Mouse (Mus musculus) myocyte (in vitro differentiated cells): Measurements from ENCODE around the gene Blnk. TPM values are rescaled to one million over a fixed set of nuclear protein-coding genes. Genes with fewer than 3 reads are reported as not detected.
A peak's percentile ranks its signal among the peaks of the same experiment; 100 is the strongest.

Experiments used
- H3K27me3 ChIP-seq: one replicate; pipeline ENCODE4 v1.6.1; 2011; ENCODE audit not compliant: control insufficient read depth, insufficient read depth, insufficient read length
- H3K36me3 ChIP-seq: one replicate; pipeline ENCODE4 v1.6.1; 2011; ENCODE audit not compliant: control insufficient read depth, insufficient read depth
- H3K4me2 ChIP-seq: one replicate; pipeline ENCODE4 v1.6.1; 2011; ENCODE audit warnings: low read depth, control low read depth
- H3K4me3 ChIP-seq: one replicate; pipeline ENCODE4 v1.5.1; 2011; ENCODE audit warnings: mild to moderate bottlenecking, control low read depth, moderate library complexity
- H3K79me2 ChIP-seq: one replicate; pipeline ENCODE4 v1.6.1; 2011; ENCODE audit not compliant: control insufficient read depth, insufficient read depth
- H3ac ChIP-seq: one replicate; pipeline ENCODE4 v1.6.1; 2011; ENCODE audit not compliant: control insufficient read depth, insufficient read length
- CEBPB ChIP-seq: IDR thresholded peaks from 2 replicates; pipeline ENCODE4 v1.6.1; 2011; ENCODE audit warnings: mild to moderate bottlenecking, moderate library complexity; ENCODE audit not compliant: poor library complexity, insufficient read depth, severe bottlenecking
- E2F4 ChIP-seq: IDR thresholded peaks from one replicate; pipeline ENCODE4 v1.6.1; 2011; ENCODE audit warnings: mild to moderate bottlenecking, control low read depth, moderate library complexity; ENCODE audit not compliant: insufficient read depth
- MAX ChIP-seq: IDR thresholded peaks from one replicate; pipeline ENCODE4 v1.6.1; 2011; ENCODE audit warnings: low read depth, mild to moderate bottlenecking, control low read depth
- MYOD1 ChIP-seq, 3 experiments: IDR thresholded peaks; one replicate each; pipeline ENCODE4 v1.6.1; 2011; ENCODE audit warnings: control low read depth in 2 of 3, low read depth in 2 of 3, mild to moderate bottlenecking in 2 of 3, moderate library complexity in 1 of 3; ENCODE audit not compliant: insufficient read length in 2 of 3, control insufficient read depth in 1 of 3
- MYOG ChIP-seq, 3 experiments: IDR thresholded peaks; one replicate each; pipeline ENCODE4 v1.6.1; 2011; ENCODE audit warnings: control low read depth in 2 of 3, low read depth in 2 of 3, mild to moderate bottlenecking in 2 of 3; ENCODE audit not compliant: insufficient read length in 2 of 3, control insufficient read depth in 1 of 3, insufficient read depth in 1 of 3
- POLR2A ChIP-seq: IDR thresholded peaks from one replicate; pipeline ENCODE4 v1.6.1; 2011; ENCODE audit warnings: low read depth, mild to moderate bottlenecking, control low read depth, moderate library complexity; ENCODE audit not compliant: insufficient read length
- POLR2AphosphoS2 ChIP-seq: IDR thresholded peaks from one replicate; pipeline ENCODE4 v1.6.1; 2011; ENCODE audit warnings: low read depth, control low read depth; ENCODE audit not compliant: insufficient read length
- REST ChIP-seq: IDR thresholded peaks from one replicate; pipeline ENCODE4 v1.6.1; 2011; ENCODE audit warnings: mild to moderate bottlenecking, control low read depth, moderate library complexity; ENCODE audit not compliant: insufficient read depth, insufficient read length
- SRF ChIP-seq: IDR thresholded peaks from one replicate; pipeline ENCODE4 v1.6.1; 2011; ENCODE audit warnings: low read depth; ENCODE audit not compliant: control insufficient read depth, insufficient read length
- TCF12 ChIP-seq: IDR thresholded peaks from one replicate; pipeline ENCODE4 v1.6.1; 2011; ENCODE audit warnings: mild to moderate bottlenecking, control low read depth; ENCODE audit not compliant: poor library complexity, insufficient read depth, severe bottlenecking
- TCF3 ChIP-seq: IDR thresholded peaks from one replicate; pipeline ENCODE4 v1.6.1; 2011; ENCODE audit warnings: low read depth, control low read depth; ENCODE audit not compliant: insufficient read length
- USF1 ChIP-seq: IDR thresholded peaks from one replicate; pipeline ENCODE4 v1.6.1; 2011; ENCODE audit warnings: low read depth, mild to moderate bottlenecking, control low read depth, moderate library complexity
- polyA plus RNA-seq: library from polyadenylated mRNA; unstranded; fragments of >200 nt; fragmentation: generic; extraction: Trizol; gene quantifications from one replicate; pipeline ENCODE4 v1.2.1, GENCODE M21; 2012; ENCODE audit warnings: missing spikeins

The Blnk gene
- polyA plus RNA-seq, 1 experiment = 3.3 TPM

DNA sequence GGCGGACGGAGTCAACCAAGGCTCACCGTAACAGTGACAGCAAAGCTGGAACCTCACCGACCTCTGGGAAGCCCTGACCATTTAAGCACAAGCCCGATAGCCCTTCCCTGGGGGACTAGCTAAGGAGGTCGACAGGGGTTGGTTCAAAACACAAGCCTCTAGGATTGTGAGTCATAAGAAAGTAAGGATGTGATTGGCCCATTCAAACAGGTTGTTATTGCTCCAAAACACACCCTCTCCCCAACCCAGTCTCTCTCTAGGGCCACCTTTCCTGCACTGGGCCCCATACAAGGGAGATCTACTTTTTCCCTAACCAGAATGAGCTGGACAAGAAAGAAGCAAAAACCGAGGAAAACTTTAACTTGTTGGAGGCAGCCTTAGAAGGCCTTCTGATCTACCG is 59.0 kb downstream of the Blnk start:
- H3K36me3 ChIP-seq = no peaks in the 10 kb centered on the region
- no peak overlapping the region for H3ac ChIP-seq
- no peak for TF ChIP-seq POLR2AphosphoS2
- H3K79me2 ChIP-seq = no peaks in the 10 kb centered on the region
- H3K27me3 ChIP-seq = no peaks in the 10 kb centered on the region
- no peak overlapping the region for H3K4me2 ChIP-seq
- no peak overlapping the region for H3K4me3 ChIP-seq

DNA sequence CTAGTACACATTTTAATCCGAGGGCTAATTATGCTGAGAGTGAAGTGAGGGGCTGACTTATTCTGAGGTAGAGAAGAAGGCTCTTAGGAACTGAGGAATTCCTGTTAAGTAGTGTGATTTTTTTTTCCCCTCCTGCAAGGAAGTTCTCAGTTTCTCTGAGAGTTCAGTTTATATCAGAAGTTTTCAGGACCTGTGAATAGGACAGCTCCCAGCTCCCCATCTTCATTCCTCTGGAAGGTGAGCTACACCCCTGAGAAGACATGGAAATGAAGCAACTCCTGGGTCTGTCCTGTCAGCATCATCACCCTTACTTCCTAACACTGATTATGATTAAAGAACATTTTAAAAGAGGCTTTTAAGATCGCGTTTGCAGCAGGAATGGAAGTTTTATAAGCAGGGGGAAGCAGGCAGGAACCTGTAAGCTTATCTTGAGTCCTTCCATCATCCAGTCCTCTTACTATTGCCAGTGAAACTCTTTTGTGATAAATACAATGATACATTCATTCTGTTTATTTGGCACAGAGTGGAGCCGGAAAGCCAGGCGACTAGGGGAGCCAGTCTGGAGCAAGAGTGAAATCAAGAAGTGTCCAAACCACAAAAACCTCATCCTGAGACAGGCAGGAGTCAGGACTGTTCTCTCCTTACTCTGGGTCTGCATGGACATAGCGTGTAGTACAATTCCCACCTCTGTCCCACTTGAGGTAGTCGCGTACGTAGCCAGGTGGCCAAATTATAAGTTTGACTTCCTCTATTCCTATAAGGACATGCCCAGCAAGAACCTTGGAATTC is 62.6 kb downstream of the Blnk start:
- Histone ChIP-seq H3K4me3 (no peak overlapping the region), H3K27me3 (no peaks in the 10 kb centered on the region), H3K36me3 (no peaks in the 10 kb centered on the region), H3ac (no peak overlapping the region), H3K4me2 (no peak overlapping the region), H3K79me2 (no peaks in the 10 kb centered on the region)
- no peak for TF ChIP-seq POLR2A
- no peak for TF ChIP-seq POLR2AphosphoS2
- no peak for TF ChIP-seq CEBPB

DNA sequence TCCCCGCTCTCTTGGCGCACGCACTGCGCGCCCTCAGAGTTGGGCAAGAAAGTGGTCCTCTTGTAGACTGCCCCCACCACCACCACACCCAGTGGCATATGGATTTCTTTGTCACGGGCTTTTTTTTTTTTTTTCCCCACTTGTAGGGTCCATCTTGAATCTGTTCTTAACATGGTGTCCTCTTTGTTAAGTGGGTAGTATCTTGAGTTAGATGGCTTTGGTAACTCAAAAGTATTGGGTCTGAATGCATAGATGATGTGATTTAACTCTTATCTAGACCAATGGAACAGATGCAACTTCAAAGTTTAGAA is 99.0 kb downstream of the Blnk start:
- peak overlapping the region; percentile 55 for H3K4me2 ChIP-seq
- H3K79me2 ChIP-seq = no peaks in the 10 kb centered on the region
- TF ChIP-seq POLR2A (no peak), USF1 (no peak), E2F4 (no peak), SRF (no peak), TCF12 (no peak), REST (no peak), CEBPB (no peak), MYOG (IDR thresholded peaks at IDR 0.05; ENCODE audit: control insufficient read depth in 1 of 3, insufficient read depth in 1 of 3, insufficient read length in 2 of 3, low read depth in 2 of 3) (no peak), MAX (no peak), MYOD1 (IDR thresholded peaks at IDR 0.05; ENCODE audit: control insufficient read depth in 1 of 3, insufficient read length in 2 of 3, low read depth in 2 of 3) (no peak), TCF3 (no peak), POLR2AphosphoS2 (no peak)
- H3K27me3 ChIP-seq = no peaks in the 10 kb centered on the region
- no peaks in the 10 kb centered on the region for H3K36me3 ChIP-seq
- H3ac ChIP-seq = peak overlapping the region; percentile 34
- H3K4me3 ChIP-seq = peak overlapping the region; percentile 49

DNA sequence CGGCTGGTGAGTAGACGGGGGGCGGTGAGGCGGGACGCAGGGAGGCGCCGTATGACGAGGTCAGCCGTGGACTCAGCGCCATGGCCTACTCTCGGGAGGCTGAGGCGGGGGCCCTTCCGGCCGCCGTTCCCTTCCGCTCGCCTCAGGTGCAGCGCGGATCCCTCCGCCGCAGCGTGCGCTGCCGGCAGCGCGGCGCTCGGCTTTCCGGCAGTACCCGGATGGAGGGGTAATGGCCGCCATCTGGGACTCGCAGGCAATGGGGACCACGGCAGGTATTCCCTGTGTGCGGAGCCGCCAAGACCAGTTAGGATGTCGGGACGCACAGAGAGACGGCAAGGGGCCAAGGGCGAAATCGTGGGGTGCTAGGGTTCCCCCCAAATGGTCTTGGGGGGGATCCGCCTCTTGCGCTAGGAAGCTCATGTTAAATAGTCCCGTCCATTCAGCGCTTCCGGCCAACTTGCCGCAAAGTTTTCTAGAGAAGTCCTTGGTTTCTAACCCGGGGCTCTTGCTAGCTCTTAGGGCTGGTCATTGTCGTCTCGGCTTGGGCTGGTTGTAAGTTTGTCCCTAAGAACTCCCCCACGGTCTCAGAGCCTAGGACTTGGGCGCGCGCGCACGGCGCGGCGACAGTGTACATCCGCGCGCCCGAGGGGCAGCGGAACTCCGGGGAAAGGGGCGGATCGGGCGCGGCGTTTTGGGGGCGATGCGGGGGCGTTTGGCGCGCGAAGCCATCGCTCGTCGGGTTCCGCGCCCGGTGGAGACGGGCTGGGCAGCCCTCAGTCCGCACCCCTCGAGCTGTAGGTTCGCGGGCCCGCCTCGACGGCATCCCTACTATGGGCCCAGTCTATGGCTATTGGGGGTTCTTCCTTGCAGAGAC is 99.6 kb downstream of the Blnk start, which contains the start of gene Zfp518a:
TSS of gene Zfp518a (plus strand) at position 187 of the 874 bp plus-strand sequence.
- Histone ChIP-seq H3K27me3 (no peaks in the 10 kb centered on the region), H3K36me3 (no peaks in the 10 kb centered on the region), H3ac (peak within 1 kb of the TSS; percentile 34), H3K4me3 (peak within 1 kb of the TSS; percentile 49), H3K79me2 (no peaks in the 10 kb centered on the region), H3K4me2 (peak within 1 kb of the TSS; percentile 55)
- TF ChIP-seq POLR2A = peak; percentile 69
- no peak for TF ChIP-seq E2F4
- no peak for TF ChIP-seq SRF
- TF ChIP-seq TCF12 = no peak
- TF ChIP-seq POLR2AphosphoS2 = peak; percentile 44
- TF ChIP-seq REST = no peak
- no peak for TF ChIP-seq USF1
- no peak for TF ChIP-seq TCF3
- TF ChIP-seq MAX = no peak
- TF ChIP-seq MYOG (IDR thresholded peaks at IDR 0.05; ENCODE audit: control insufficient read depth in 1 of 3, insufficient read depth in 1 of 3, insufficient read length in 2 of 3, low read depth in 2 of 3) = no peak
- no peak for TF ChIP-seq MYOD1 (IDR thresholded peaks at IDR 0.05; ENCODE audit: control insufficient read depth in 1 of 3, insufficient read length in 2 of 3, low read depth in 2 of 3)

DNA sequence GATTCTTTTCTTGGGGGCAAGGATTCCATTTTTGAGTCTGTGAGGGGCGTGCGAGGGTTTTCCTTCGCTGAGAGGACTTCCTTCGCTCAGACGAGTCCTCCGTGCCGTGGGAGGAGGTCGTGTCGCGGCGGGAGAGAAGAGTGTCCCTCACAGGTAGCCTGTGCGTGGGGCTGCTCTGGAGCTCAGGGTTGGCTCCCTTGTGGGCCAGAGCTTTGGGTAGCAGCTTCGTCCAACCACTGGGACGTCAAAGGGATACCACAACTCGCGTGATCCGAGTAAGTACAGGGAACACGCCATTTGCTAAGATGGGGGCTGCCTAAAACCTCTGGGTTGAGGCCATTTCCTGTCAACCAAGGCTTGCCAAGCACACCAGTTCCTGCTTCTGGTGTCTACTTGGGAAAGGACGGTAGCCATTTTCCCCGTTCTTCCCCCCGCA is 100.2 kb downstream of the Blnk start:
- H3K36me3 ChIP-seq = no peaks in the 10 kb centered on the region
- H3K79me2 ChIP-seq = no peaks in the 10 kb centered on the region
- peak overlapping the region; percentile 49 for H3K4me3 ChIP-seq
- TF ChIP-seq TCF3 = no peak
- TF ChIP-seq CEBPB = no peak
- no peak for TF ChIP-seq MAX
- no peak for TF ChIP-seq POLR2AphosphoS2
- no peak for TF ChIP-seq POLR2A
- no peak for TF ChIP-seq MYOD1 (IDR thresholded peaks at IDR 0.05; ENCODE audit: control insufficient read depth in 1 of 3, insufficient read length in 2 of 3, low read depth in 2 of 3)
- TF ChIP-seq E2F4 = no peak
- no peak for TF ChIP-seq TCF12
- no peak for TF ChIP-seq USF1
- TF ChIP-seq MYOG (IDR thresholded peaks at IDR 0.05; ENCODE audit: control insufficient read depth in 1 of 3, insufficient read depth in 1 of 3, insufficient read length in 2 of 3, low read depth in 2 of 3) = no peak
- TF ChIP-seq SRF = no peak
- no peak for TF ChIP-seq REST
- H3K4me2 ChIP-seq = peak overlapping the region; percentile 36
- H3ac ChIP-seq = no peak overlapping the region
- no peaks in the 10 kb centered on the region for H3K27me3 ChIP-seq
